Mouse (Mus musculus) adrenal gland, postnatal 14 days (tissue): Measurements from ENCODE around the gene Gm21767. TPM values are rescaled to one million over a fixed set of nuclear protein-coding genes. Genes with fewer than 3 reads are reported as not detected.
"Not testable (repeated sequence)": the region's sequence is repeated elsewhere in the genome, so short reads cannot be mapped to it uniquely, and the experiment has no call there.

ENCODE experiments used
- DNase-seq: peaks from one replicate; pipeline ENCODE4 v3.0.0; 2021; ENCODE audit warnings: mixed read lengths
- long read RNA-seq, 2 experiments: library from polyadenylated mRNA; stranded (forward); transcript quantifications; one replicate each; pipeline ENCODE4 v2.0.0; 2021
- total RNA-seq: library from RNA; stranded (reverse); gene quantifications from 2 replicates; pipeline ENCODE4 v1.2.3, GENCODE M21; 2021

The Gm21767 gene
- not detected in 2 replicates for total RNA-seq
- long read RNA-seq, experiment 1, result 0 reads
- long read RNA-seq, experiment 2, result 0 reads

- DNase-seq, result not testable (repeated sequence)
Measured at GRCm38 (mm10) chrY:13941438-13941837, at the start of gene Gm21767. TSS of gene Gm21767 (plus strand) at chrY:13941738.
